Mouse (Mus musculus) embryonic stem cell, embryonic (primary cell): ENCODE data around the gene Fstl4.

Experiments
- CTCF ChIA-PET, 4 experiments: fragments of 300-600 bp in 2 of 4; fragments of 350-600 bp in 2 of 4; sonication (Branson Sonifier 250); formaldehyde crosslinking; loops; one replicate each; lab custom pipeline; 2022; ENCODE audit warnings: inconsistent platforms in 2 of 4; lab: Charles Lee
- POLR2A ChIA-PET, 4 experiments: fragments of 300-600 bp in 2 of 4; fragments of 350-600 bp in 2 of 4; sonication (Branson Sonifier 250); formaldehyde crosslinking; loops; one replicate each; lab custom pipeline; 2022; ENCODE audit warnings: antibody characterized with exemption in 4 of 4, inconsistent platforms in 1 of 4; lab: Charles Lee

Gene Fstl4

DNA sequence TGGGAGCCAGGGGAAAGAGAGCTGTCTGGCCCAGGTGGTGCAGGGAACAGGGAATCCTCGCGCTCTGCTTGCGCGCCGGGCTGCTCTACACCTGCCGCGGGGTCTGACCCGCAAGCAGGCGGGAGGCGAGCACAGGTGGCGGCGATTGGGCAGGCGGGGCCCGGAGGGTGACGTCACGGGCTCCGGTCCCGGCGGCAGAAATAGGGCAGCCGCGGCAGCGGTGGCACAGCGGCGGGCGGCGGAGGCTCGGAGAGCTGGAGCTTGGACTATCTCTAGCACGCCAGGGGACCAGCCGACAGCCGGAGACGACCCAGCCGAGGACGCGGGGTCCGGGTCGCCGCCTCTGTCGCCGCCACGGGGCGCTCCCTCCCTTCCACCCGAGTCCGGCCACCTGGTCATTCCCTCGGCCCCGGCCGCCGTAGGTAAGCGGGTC is at the start of gene Fstl4:
Gene Fstl4, plus strand, starts transcription at position 174 of the 433 bp plus-strand sequence.
- CTCF ChIA-PET, result interaction anchor here in 2 of 4 experiments (0.9 to 2.1 kb wide), 3 partner anchors 25 to 268 kb away, joined by 3 to 10 read pairs (median 3); no protein-coding TSS in a partner anchor
- POLR2A ChIA-PET, result interaction anchor here in 2 of 4 experiments (0.9 to 1.3 kb wide), 6 partner anchors 25 to 491 kb away, joined by 3 to 5 read pairs (median 3); no protein-coding TSS in a partner anchor

DNA sequence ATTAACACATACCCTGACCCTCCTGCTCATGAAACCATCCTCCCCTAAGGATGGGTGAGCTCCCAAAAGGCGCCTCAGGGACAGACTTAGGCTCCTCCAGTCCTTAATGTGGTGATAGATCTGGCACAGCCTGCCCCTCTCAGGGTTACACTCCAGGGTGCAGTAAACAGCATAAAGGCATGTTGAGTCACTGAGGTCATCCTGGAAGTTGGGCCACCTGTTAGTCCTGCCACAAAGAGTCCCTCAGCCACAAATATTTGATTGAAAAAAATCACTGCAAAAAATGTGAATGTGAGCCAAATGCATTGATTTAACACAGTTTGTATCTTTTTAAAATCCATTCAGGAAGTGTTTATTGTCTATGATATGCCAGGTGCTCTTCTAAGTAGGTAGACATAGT is 45.9 kb upstream of the Fstl4 start:
- CTCF ChIA-PET, result interaction anchor here in 1 of 4 experiments (1.2 kb wide), 1 partner anchor 89 kb away, joined by 3 read pairs; no protein-coding TSS in a partner anchor
- POLR2A ChIA-PET, result no interaction called here

DNA sequence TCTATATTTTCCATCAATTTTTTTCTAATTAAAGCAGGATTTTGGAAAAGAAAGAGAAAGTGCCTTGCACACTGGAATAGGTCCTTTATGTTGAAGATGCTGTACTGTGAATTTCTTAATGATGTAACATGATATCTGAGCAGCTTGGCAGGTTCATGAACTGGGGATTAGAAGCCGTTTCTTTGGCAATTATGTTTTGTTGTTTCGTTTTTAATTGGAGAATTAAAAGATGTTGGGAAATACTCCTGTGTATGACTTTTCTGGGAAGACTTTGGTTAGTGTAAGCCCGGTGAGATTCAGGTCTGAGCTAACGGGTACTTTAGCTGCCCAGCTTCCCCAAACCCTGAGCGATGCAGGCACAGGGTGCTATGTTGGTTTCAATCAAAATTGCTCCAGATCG is 43.3 kb upstream of the Fstl4 start:
- POLR2A ChIA-PET, result no interaction called here
- CTCF ChIA-PET, result no interaction called here

DNA sequence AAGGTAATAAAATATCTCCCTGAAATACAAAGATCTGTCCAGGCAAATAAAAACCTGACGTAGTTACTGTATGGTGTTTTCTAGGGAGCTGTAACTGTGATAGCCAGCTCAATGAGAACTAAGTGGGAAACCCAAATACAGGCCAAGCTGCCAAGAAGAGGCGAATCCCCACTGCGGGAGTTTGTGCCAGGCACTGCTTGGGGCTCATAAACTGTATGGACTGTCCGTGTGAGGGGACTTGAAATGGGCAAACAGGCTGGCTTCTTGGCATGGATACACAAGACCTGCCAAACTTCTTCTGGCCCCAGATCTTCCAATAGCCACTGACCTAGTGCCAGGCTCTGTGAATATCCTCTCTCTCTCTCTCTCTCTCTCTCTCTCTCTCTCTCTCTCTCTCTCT is 41.7 kb upstream of the Fstl4 start:
- ChIA-PET CTCF (interaction anchor here in 1 of 4 experiments (0.9 kb wide), 1 partner anchor 94 kb away, joined by 3 read pairs; no protein-coding TSS in a partner anchor), POLR2A (no interaction called here)

DNA sequence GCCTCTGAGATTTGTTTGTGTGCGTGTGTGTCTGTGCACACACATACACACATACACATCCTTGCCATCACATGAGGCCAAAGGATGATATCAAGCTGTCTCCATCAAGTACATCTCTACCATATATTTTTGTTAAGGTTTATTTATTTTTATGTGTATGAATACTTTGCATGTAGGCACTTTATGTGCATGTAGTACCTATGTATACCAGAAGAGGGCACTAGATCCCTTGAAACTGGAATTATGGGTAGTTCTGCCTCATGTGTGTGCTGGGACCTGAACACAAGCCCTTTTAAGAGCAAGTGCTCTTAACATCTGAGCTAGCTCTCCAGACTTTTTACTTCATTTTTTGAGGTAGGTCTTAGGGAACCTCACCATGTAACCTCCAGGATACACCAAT is 38.4 kb upstream of the Fstl4 start:
- POLR2A ChIA-PET, result no interaction called here
- CTCF ChIA-PET, result interaction anchor here in 1 of 4 experiments (1.0 kb wide), 1 partner anchor 529 kb away, joined by 4 read pairs; no protein-coding TSS in a partner anchor

DNA sequence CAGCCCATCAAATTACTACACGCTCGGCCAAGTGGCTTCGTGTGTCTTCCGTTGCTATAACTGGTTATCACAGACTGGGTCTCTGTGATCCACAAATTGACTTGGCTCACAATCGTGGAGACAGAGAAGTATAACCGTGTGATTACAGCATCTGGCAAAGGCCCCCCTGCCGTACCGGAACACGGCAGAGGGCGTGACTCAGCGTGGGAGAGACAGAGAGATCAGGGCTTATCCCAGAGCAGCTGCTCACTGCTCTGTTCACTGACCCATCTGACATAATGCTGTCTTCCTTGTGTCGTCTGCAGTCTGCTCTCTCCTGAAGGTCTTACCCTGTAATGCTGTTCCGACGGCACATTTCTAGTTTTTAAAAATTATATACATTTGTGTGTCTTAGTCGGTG is 36.0 kb upstream of the Fstl4 start:
- POLR2A ChIA-PET, result interaction anchor here in 1 of 4 experiments (0.6 kb wide), 1 partner anchor 955 kb away, joined by 4 read pairs; no protein-coding TSS in a partner anchor
- CTCF ChIA-PET, result no interaction called here

DNA sequence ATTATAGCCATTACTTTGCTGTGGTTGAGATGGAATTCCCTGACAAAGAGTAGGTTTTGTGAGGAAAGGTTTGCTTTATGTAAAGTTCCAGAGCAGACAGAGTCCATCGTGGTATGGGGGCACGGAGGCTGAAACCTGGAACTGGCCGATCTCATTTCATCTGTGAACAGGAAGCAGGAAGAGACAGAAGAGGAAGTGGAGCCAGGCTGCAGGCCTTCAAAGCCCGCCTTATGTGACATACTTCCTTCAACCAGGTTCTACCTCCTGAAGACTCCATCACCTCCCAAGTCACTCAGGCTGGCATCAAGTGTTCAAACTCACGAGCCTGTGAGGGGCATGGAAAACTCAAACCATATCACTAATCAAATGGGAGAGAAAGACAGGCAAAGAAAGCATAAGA is 34.5 kb upstream of the Fstl4 start:
- POLR2A ChIA-PET, result no interaction called here
- CTCF ChIA-PET, result interaction anchor here in 1 of 4 experiments (0.8 kb wide), 1 partner anchor 36 kb away, joined by 3 read pairs; no protein-coding TSS in a partner anchor

DNA sequence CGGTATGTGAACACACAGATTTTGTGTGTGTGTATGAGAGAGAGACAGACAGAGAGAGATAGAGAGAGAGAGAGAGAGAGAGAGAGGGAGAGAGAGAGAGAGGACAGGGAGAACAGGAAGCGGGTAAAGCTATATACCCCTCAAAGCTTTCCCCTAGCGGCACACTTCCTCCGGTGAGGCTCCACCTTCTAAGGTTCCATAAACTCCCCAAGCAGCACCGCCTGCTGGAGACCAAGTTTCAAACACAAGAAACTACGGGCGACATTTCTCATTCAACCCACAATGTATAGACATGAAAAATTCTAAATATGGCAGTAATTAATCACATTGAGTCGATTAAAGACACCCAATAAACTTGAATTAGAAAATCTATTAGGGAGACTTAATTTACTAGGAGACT is 32.5 kb upstream of the Fstl4 start:
- CTCF ChIA-PET, result interaction anchor here (0.6 to 1.0 kb wide), 5 partner anchors 38 to 301 kb away, joined by 3 to 8 read pairs (median 4); no protein-coding TSS in a partner anchor
- POLR2A ChIA-PET, result interaction anchor here in 1 of 4 experiments (0.8 kb wide), 1 partner anchor 335 kb away, joined by 3 read pairs; no protein-coding TSS in a partner anchor

DNA sequence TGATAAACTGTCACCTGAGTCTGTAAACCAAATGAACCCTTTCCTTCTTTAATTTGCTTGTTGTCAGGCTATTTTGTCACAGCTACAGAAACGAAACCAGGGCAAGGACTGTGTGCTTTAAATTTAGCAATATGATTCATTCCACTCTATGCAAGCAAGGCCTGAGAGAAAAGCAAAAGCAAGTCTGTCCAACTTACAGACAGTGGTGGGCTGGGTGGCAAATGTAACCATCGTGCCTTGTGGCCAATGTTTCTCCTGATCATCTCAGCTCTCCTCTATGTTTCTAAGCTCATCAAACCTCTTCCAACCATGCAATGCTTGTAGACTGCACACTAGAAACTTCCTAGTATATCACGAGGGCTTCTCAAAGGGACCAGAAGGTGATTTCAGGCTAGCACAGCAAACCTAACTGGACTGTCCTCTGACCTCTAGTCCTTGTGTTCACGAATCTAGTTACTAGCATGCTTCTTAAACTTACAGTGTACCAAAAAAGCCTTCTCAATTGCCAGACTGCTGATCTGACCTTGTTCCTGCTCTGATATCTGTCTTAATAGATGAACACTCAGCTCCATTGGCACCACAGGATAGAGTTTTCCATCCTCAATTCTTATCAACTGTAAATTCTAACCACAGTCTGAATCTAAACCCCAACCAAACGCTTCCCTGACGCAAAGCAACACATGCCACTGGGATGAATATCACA is 29.8 kb upstream of the Fstl4 start:
- ChIA-PET POLR2A (interaction anchor here in 1 of 4 experiments (0.8 kb wide), 1 partner anchor 29 kb away, joined by 3 read pairs; the partner anchor contains the start of gene Fstl4), CTCF (interaction anchor here in 1 of 4 experiments (0.7 kb wide), 1 partner anchor 312 kb away, joined by 3 read pairs; no protein-coding TSS in a partner anchor)

DNA sequence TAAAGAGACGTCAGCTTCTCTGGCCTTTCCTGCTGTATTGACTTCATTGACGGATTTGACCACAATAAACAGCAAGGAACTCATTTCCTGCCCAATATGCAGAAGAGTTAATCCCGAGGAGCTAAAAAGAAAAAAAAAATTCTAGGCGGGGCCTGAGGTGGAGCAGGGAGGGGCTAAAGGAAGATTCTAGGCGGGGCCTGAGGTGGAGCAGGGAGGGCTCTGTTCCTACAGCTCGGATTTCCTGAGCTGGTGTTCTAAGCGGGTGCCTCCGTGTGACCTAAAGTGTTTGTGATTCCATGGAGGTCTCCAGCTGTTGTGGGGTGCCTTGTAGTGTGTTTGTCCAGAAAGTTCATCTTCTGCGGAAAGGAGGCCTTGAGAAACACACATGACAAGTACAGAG is 25.2 kb upstream of the Fstl4 start:
- ChIA-PET CTCF (interaction anchor here in 2 of 4 experiments (0.9 to 1.9 kb wide), 4 partner anchors 25 to 109 kb away, joined by 3 to 7 read pairs (median 4); partner anchors contain the start of gene Fstl4 (in 1 of the 2)), POLR2A (interaction anchor here in 2 of 4 experiments (1.2 to 1.3 kb wide), 3 partner anchors 19 to 44 kb away, joined by 3 to 5 read pairs (median 4); partner anchors contain the start of gene Fstl4 (in 1 of the 2))

DNA sequence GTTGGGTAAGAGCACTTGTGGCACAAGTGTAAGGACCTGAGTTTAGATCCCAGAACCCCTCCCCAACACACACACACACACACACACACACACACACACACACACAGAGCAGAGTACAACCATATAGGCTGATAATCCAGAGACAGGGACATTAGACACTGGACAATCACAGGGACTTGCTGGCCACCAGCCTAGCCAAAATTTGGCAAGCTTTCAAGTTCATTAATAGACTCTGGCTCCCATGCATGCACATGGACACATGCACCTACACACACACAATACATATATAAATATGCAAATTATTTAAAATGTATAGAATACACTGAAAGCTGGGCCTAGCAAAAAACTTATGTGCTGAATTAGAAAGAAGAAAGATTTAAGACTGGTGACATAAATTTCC is 24.0 kb upstream of the Fstl4 start:
- CTCF ChIA-PET, result interaction anchor here in 2 of 4 experiments (0.6 to 1.9 kb wide), 3 partner anchors 25 to 270 kb away, joined by 5 to 21 read pairs (median 9); no protein-coding TSS in a partner anchor

DNA sequence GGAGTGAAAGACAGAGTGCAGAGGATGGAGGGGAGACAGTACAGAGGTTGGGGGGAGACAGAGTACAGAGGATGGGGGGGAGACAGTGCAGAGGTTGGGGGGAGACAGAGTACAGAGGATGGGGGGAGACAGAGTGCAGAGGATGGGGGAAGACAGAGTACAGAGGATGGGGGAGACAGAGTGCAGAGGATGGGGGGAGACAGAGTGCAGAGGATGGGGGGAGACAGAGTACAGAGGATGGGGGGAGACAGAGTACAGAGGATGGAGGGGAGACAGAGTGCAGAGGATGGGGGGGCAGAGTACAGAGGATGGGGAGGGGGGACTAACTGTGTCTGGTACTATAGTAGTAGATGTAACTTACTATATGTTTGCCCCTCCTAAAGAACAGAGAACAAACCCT is 20.5 kb upstream of the Fstl4 start:
- CTCF ChIA-PET, result no interaction called here
- POLR2A ChIA-PET, result no interaction called here

More for the DNA sequence above, 24.0 kb upstream of the Fstl4 start:
- POLR2A ChIA-PET, result no interaction called here

DNA sequence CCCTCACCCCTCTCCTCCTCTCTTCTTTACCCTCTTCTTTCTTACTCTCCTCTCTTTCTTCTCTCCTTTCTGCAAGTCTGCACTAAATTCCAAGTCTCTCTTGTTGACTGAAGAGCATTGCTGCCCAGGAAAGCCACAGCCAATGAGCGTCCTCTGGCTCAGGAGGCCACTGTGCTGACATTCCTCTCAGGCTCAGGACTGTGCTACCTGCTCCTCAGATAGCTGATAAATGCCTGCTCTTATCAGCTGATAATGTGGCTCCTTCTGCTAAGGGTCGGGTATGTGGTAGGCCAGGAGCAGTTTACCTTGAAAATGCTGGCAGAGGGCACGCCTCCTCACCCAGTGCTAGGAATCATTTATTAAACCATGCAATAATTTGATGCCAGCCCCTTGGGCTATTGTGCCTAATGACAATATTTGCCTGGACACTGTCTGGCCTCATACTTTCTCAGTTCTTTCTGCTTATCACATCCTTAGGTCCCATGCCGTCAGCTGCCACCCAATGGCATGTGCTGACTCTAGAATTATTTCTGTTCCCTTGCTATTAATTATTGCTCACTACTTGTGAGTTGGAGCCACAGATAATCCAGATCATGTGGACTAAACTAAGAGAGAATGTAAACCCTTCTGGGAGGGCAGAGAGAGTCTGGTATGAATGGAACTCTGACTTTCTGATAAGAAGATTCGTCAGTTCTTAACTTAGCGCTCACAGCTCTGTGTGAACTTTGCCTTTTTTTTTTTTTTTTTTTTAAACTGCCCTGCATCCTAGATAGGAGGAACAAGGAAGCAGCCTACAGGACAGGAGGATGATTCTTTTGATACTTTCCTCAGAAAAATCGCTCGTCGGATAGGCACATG is 19.6 kb upstream of the Fstl4 start:
- POLR2A ChIA-PET, result no interaction called here

DNA sequence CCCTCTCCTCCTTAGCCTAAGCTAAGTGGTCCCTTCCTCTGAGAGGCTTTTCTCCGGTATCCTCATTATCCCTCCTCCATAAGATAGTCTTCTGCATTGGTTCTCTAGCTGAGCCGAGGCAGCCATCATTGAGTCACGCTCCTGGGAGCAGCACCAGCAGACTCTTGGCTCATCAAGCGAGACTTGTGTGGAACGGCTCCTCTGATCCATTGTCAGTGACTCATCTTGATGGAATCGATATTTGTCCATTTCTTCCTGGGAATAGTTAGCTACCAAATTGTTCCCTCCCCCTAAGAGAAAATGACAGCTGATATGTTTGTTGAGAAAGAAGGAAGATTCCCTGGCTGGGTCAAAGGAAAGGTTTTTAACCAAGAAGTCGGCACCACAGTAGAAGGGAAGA is 17.2 kb upstream of the Fstl4 start:
- POLR2A ChIA-PET, result no interaction called here
- CTCF ChIA-PET, result interaction anchor here in 1 of 4 experiments (0.9 kb wide), 1 partner anchor 118 kb away, joined by 3 read pairs; no protein-coding TSS in a partner anchor

More for the DNA sequence above, 19.6 kb upstream of the Fstl4 start:
- CTCF ChIA-PET, result interaction anchor here in 1 of 4 experiments (0.6 kb wide), 1 partner anchor 324 kb away, joined by 3 read pairs; no protein-coding TSS in a partner anchor

DNA sequence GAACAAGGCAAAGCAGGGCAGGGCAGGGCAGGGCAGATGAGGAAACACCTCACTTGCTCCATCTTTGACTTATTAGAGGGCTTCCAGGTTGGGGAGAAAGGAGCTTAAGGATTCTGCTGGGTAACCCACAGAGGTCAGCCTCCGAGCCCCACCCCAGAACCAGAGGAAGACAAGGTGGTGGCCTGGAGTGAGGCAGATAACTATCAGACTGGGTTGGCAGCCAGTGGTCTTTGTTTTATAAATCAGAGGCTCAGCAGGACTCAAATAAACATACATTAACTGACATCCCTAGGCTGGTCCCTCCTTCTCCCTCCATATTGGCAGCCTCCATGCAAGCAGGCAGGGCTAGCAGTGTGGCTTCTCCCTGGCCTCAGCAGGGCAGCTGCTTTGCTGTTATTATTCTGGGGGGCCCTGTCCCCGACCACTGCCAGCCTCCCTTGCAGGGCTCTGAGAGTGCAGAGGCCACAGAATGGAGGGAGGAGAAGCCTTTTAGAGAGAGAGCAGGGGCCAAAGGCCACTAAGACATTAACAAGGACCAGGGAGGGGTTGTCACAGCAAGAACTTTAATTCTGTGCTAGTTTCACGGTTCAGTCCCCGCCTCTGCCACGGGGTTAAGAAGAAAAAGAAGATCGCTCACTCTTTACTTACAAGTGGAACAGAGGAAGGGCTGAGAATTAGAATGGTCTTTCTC is 16.5 kb upstream of the Fstl4 start:
- POLR2A ChIA-PET, result interaction anchor here in 1 of 4 experiments (0.5 kb wide), 1 partner anchor 379 kb away, joined by 3 read pairs; no protein-coding TSS in a partner anchor
- CTCF ChIA-PET, result interaction anchor here in 2 of 4 experiments (0.6 to 0.9 kb wide), 2 partner anchors 118 to 233 kb away, joined by 3 read pairs; no protein-coding TSS in a partner anchor

DNA sequence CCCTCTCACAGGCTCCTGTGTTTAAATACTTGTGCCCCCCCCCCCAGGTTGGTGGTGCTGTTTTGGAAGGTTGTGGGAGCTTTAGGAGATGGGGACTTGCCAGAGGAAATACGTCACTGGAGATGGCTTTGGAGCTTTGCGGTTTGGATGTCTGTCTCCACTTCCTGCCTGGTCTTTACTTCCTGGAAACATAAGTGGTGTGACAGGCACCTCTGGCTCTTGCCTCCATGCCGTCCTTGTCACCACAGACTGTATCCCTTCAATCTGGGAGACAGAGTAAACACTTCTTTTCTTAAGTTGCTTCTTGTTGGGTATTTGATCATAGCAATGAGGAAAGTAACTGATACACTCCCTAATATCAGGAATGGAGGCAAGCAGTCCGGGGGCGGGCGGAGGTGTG is 14.4 kb upstream of the Fstl4 start:
- CTCF ChIA-PET, result interaction anchor here in 1 of 4 experiments (0.7 kb wide), 1 partner anchor 516 kb away, joined by 3 read pairs; no protein-coding TSS in a partner anchor

DNA sequence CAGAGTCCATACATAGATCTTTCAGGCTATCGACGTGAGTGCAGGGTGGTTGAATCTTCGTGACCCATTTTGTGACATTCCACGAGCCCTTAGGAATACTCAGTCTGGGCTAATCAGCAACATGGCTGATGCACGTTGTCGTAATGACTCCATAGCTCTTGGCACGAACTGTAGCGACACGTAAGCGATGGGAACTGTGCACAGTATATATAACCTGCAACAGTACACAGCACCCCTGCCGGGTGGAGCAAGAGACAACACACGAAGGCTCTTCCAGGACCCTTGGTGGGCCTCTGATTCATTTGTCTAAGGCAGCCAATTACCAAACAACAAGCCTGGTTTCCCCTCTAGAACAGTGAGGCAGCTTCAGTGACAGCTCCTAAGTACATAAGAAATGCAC is 11.9 kb upstream of the Fstl4 start:
- ChIA-PET POLR2A (no interaction called here), CTCF (interaction anchor here in 2 of 4 experiments (1.0 to 1.4 kb wide), 2 partner anchors 162 to 230 kb away, joined by 3 read pairs; no protein-coding TSS in a partner anchor)

More for the DNA sequence above, 14.4 kb upstream of the Fstl4 start:
- POLR2A ChIA-PET, result no interaction called here
